ENCODE assay signal across 8 mouse cellular contexts in the genomic region with DNA sequence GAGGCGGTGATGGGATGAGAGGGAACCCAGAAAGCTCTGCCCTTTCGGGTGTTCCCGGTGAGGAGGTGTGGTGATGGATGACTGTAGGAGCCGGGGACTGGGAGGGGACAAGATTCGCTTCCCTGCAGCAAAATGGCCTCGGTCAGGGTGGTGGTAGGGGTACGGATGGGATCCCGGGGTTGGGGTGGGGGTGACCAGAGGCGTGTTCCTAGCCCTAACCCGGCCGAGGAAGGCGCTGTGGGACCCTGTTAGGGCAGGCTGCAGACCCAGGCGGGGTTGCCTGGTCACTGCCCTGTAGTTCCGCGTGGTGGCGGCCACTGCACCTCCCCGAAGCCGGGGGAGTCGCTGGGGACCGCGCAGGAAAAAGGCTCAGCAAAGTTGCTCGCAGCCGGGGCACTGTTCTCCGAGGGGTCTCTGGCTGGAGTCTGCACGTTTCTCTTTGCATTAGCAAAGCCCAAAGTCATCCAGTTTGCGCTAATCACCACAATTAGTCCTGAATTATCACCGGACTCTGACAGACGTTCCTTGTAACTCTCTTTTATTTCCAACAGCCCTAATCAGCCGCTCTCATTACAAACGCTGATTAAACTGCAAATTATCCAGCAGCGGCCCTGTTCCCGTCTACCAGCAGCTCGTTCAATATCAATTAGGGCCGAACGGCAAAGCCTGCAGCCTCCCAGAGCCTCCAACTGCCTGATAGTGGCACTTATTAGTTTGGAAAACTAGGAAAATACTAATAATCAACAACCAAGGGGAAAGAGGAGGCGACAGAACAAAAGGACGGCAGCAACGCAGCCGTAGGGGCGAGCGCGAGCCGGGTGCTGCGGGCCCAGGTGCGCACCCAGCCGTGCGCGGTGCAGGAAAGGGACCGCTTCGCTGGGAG.
DNase-seq lines count a peak whose midpoint lies in the region; ATAC-seq lines count a peak whose summit lies in the region.

No protein-coding gene starts in this region.

- peak overlapping the region; percentile 46 for H3K4me2 ChIP-seq in forebrain, embryonic 16.5 days (ENCODE audit: low read length)
- peak overlapping the region; percentile 57 for H3K4me2 ChIP-seq in intestine, embryonic 15.5 days (replicated peaks)
- H3K4me2 ChIP-seq in lung, embryonic 16.5 days (ENCODE audit: low read depth, low read length), result peak overlapping the region; percentile 47

- no peaks in the 10 kb centered on the region for H3K9me3 ChIP-seq in forebrain, embryonic 16.5 days (ENCODE audit: control insufficient read depth, low read length)
- no peaks in the 10 kb centered on the region for H3K9me3 ChIP-seq in intestine, embryonic 15.5 days
- H3K9me3 ChIP-seq in lung, embryonic 16.5 days (ENCODE audit: control insufficient read depth, low read length), result 0 out of 2 replicates have a peak, but pooled peaks cover 2% of the 10 kb centered on the region

- H3K4me1 ChIP-seq in forebrain, embryonic 16.5 days (replicated peaks; ENCODE audit: control insufficient read depth, insufficient read depth, low read length), result peaks cover 17% of the 10 kb centered on the region
- peaks cover 12% of the 10 kb centered on the region for H3K4me1 ChIP-seq in intestine, embryonic 15.5 days (replicated peaks)
- H3K4me1 ChIP-seq in lung, embryonic 16.5 days (replicated peaks; ENCODE audit: control insufficient read depth, insufficient read depth, low read length), result peaks cover 7% of the 10 kb centered on the region; the same call in 1 of the 2 replicates

- under 1% methylated on average over 49 of the region's 50 CpGs for WGBS in forebrain, embryonic 16.5 days
- 1% methylated on average over 50 of the region's 50 CpGs for WGBS in intestine, embryonic 15.5 days
- WGBS in lung, embryonic 16.5 days, result under 1% methylated on average over 47 of the region's 50 CpGs

- no peak overlapping the region for H3K27ac ChIP-seq in forebrain, embryonic 16.5 days (ENCODE audit: low read length)
- no peak overlapping the region for H3K27ac ChIP-seq in intestine, embryonic 15.5 days
- H3K27ac ChIP-seq in lung, embryonic 16.5 days (ENCODE audit: low read length), result no peak overlapping the region

- peaks cover 64% of the 10 kb centered on the region for H3K27me3 ChIP-seq in forebrain, embryonic 16.5 days (replicated peaks; ENCODE audit: control insufficient read depth, insufficient read depth, low read length)
- H3K27me3 ChIP-seq in intestine, embryonic 15.5 days (replicated peaks), result peaks cover 76% of the 10 kb centered on the region
- peaks cover 80% of the 10 kb centered on the region for H3K27me3 ChIP-seq in lung, embryonic 16.5 days (ENCODE audit: control insufficient read depth, insufficient read depth, low read depth, low read length)

- peak overlapping the region; percentile 30 for H3K4me3 ChIP-seq in forebrain, embryonic 16.5 days (replicated peaks; ENCODE audit: low read length)
- peak overlapping the region; percentile 24 for H3K4me3 ChIP-seq in intestine, embryonic 15.5 days (replicated peaks)
- peak overlapping the region; percentile 33 for H3K4me3 ChIP-seq in lung, embryonic 16.5 days (ENCODE audit: low read length)

- H3K36me3 ChIP-seq in forebrain, embryonic 16.5 days (ENCODE audit: control insufficient read depth, insufficient read depth), result no peaks in the 10 kb centered on the region
- no peaks in the 10 kb centered on the region for H3K36me3 ChIP-seq in intestine, embryonic 15.5 days
- no peaks in the 10 kb centered on the region for H3K36me3 ChIP-seq in lung, embryonic 16.5 days (ENCODE audit: control insufficient read depth, insufficient read depth, low read length)

- no peak overlapping the region for H3K9ac ChIP-seq in forebrain, embryonic 16.5 days (replicated peaks; ENCODE audit: low read depth, low read length)
- no peak overlapping the region for H3K9ac ChIP-seq in intestine, embryonic 15.5 days
- no peak overlapping the region; the same call in 1 of the 2 replicates for H3K9ac ChIP-seq in lung, embryonic 16.5 days (ENCODE audit: low read length)

- DNase-seq in adrenal gland, adult (ENCODE audit: inconsistent age in 2 of 2, low spot score in 1 of 2), result peak; percentile 16 to 69
- no peak for DNase-seq in adrenal gland, adult 8-10 months
- peak; percentile 32 for DNase-seq in Muller cell, postnatal 12 days (ENCODE audit: inconsistent ontology term)
- peak; percentile 77 for DNase-seq in retina, postnatal 1 day

- peak; percentile 79 for ATAC-seq in forebrain, embryonic 16.5 days
- ATAC-seq in intestine, embryonic 15.5 days, result peak; percentile 56; the same call in 1 of the 2 replicates
- ATAC-seq in lung, embryonic 16.5 days (ENCODE audit: low read depth), result peak; percentile 56; the same call in 1 of the 2 replicates
- ATAC-seq in inflammation-experienced regulatory T-cells, adult 6 months, result no peak
